Mouse (Mus musculus) forebrain, embryonic 12.5 days (tissue): ENCODE results near the gene Colca2. TPM values are rescaled to one million over a fixed set of nuclear protein-coding genes. Genes with fewer than 3 reads are reported as not detected.
A peak's percentile ranks its signal among the peaks of the same experiment; 100 is the strongest.

ENCODE experiments used
- ATAC-seq: fragments of 200-750 bp; cut with Nextera tagmentation; 2 replicates; pipeline ENCODE4 v1.8.0; 2017; ENCODE audit warnings: moderate TSS enrichment; ENCODE audit not compliant: low FRiP score
- H3K27ac ChIP-seq: fragments of 300-500 bp; sonication (generic); 2 replicates; pipeline ENCODE4 v1.5.1; 2016; ENCODE audit warnings: mild to moderate bottlenecking
- H3K27me3 ChIP-seq: fragments of 300-500 bp; sonication (generic); 2 replicates; pipeline ENCODE4 v1.6.1; 2016; ENCODE audit warnings: mild to moderate bottlenecking
- H3K36me3 ChIP-seq: fragments of 300-500 bp; sonication (generic); replicated peaks from 2 replicates; pipeline ENCODE4 v1.6.1; 2016; ENCODE audit warnings: mild to moderate bottlenecking
- H3K4me1 ChIP-seq: fragments of 300-500 bp; sonication (generic); 2 replicates; pipeline ENCODE4 v1.6.1; 2016
- H3K4me2 ChIP-seq: fragments of 300-500 bp; sonication (generic); 2 replicates; pipeline ENCODE4 v1.6.1; 2016; ENCODE audit warnings: mild to moderate bottlenecking, moderate library complexity
- H3K4me3 ChIP-seq: fragments of 300-500 bp; sonication (generic); replicated peaks from 2 replicates; pipeline ENCODE4 v1.5.1; 2016; ENCODE audit warnings: mild to moderate bottlenecking
- H3K9ac ChIP-seq: fragments of 300-500 bp; sonication (generic); 2 replicates; pipeline ENCODE4 v1.6.1; 2016; ENCODE audit warnings: mild to moderate bottlenecking
- H3K9me3 ChIP-seq: fragments of 300-500 bp; sonication (generic); 2 replicates; pipeline ENCODE4 v1.6.1; 2016
- WGBS: fragments of 180-500 bp; shearing (Covaris S2); methylation state at CpG from one replicate; pipeline ENCODE4 v1.1.7; 2016; 5-methylcytosine and 5-hydroxymethylcytosine counted together
- polyA plus RNA-seq: library from polyadenylated mRNA; unstranded; fragments of >200 nt; fragmentation: Nextera tagmentation; extraction: Ambion mirVana; gene quantifications from 2 replicates; pipeline ENCODE4 v1.2.1, GENCODE M21; 2016

Gene Colca2
- polyA plus RNA-seq, 1 experiment from 2014 or later, result 1.0 TPM

GRCm38 (mm10) chr9:51305146-51305545 lies 26.8 kb upstream of the Colca2 start:
- H3K9me3 ChIP-seq, result no peaks in the 10 kb centered on the region
- H3K4me1 ChIP-seq, result no peaks in the 10 kb centered on the region
- WGBS, result 76% methylated on average over 3 of the region's 3 CpGs
- H3K4me2 ChIP-seq, result no peak overlapping the region
- no peak overlapping the region for H3K4me3 ChIP-seq
- no peak for ATAC-seq
- H3K27ac ChIP-seq, result no peak overlapping the region
- H3K27me3 ChIP-seq, result no peaks in the 10 kb centered on the region
- H3K36me3 ChIP-seq, result no peaks in the 10 kb centered on the region
- no peak overlapping the region for H3K9ac ChIP-seq

- no peak for ATAC-seq
- WGBS, result 82% methylated on average over 5 of the region's 5 CpGs
- no peak overlapping the region for H3K27ac ChIP-seq
Measured at GRCm38 (mm10) chr9:51303980-51304379, 25.6 kb upstream of the Colca2 start.

GRCm38 (mm10) chr9:51293541-51293940 lies 15.2 kb upstream of the Colca2 start:
- no peak overlapping the region for H3K9ac ChIP-seq
- no peaks in the 10 kb centered on the region for H3K9me3 ChIP-seq
- no peak overlapping the region for H3K4me2 ChIP-seq
- WGBS, result 81% methylated on average over 8 of the region's 8 CpGs
- H3K4me1 ChIP-seq, result no peaks in the 10 kb centered on the region
- no peaks in the 10 kb centered on the region for H3K36me3 ChIP-seq
- ATAC-seq, result no peak
- H3K27ac ChIP-seq, result no peak overlapping the region
- no peaks in the 10 kb centered on the region for H3K27me3 ChIP-seq
- H3K4me3 ChIP-seq, result no peak overlapping the region

More at GRCm38 (mm10) chr9:51303980-51304379, 25.6 kb upstream of the Colca2 start:
- Histone ChIP-seq H3K4me2 (no peak overlapping the region), H3K36me3 (no peaks in the 10 kb centered on the region), H3K27me3 (no peaks in the 10 kb centered on the region), H3K9me3 (no peaks in the 10 kb centered on the region), H3K4me1 (no peaks in the 10 kb centered on the region), H3K4me3 (no peak overlapping the region), H3K9ac (no peak overlapping the region)

GRCm38 (mm10) chr9:51292674-51293073 lies 14.3 kb upstream of the Colca2 start:
- H3K36me3 ChIP-seq, result no peaks in the 10 kb centered on the region
- WGBS, result 33% methylated on average over 4 of the region's 4 CpGs
- H3K27ac ChIP-seq, result no peak overlapping the region
- H3K4me1 ChIP-seq, result no peaks in the 10 kb centered on the region
- no peak overlapping the region for H3K9ac ChIP-seq
- no peak overlapping the region for H3K4me3 ChIP-seq
- ATAC-seq, result 0 out of 2 replicates have a peak, but pooled peaks have one; percentile 39
- H3K9me3 ChIP-seq, result no peaks in the 10 kb centered on the region
- no peaks in the 10 kb centered on the region for H3K27me3 ChIP-seq
- no peak overlapping the region for H3K4me2 ChIP-seq

- Histone ChIP-seq H3K9me3 (no peaks in the 10 kb centered on the region), H3K27me3 (no peaks in the 10 kb centered on the region), H3K4me2 (no peak overlapping the region), H3K4me3 (no peak overlapping the region), H3K36me3 (no peaks in the 10 kb centered on the region), H3K4me1 (no peaks in the 10 kb centered on the region), H3K27ac (no peak overlapping the region), H3K9ac (no peak overlapping the region)
- no peak for ATAC-seq
- 72% methylated on average over 4 of the region's 4 CpGs for WGBS
Measured at GRCm38 (mm10) chr9:51290980-51291379, 12.6 kb upstream of the Colca2 start.

GRCm38 (mm10) chr9:51286079-51286478 lies 7.7 kb upstream of the Colca2 start:
- H3K9me3 ChIP-seq, result no peaks in the 10 kb centered on the region
- no peaks in the 10 kb centered on the region for H3K4me1 ChIP-seq
- H3K27me3 ChIP-seq, result no peaks in the 10 kb centered on the region
- no peak overlapping the region for H3K9ac ChIP-seq
- H3K27ac ChIP-seq, result no peak overlapping the region
- no peaks in the 10 kb centered on the region for H3K36me3 ChIP-seq
- WGBS, result 66% methylated on average over 2 of the region's 2 CpGs
- no peak overlapping the region for H3K4me2 ChIP-seq
- no peak overlapping the region for H3K4me3 ChIP-seq
- ATAC-seq, result no peak

GRCm38 (mm10) chr9:51277834-51278498 lies 403 bp downstream of the Colca2 start:
- H3K4me3 ChIP-seq, result peak overlapping the region; percentile 54
- H3K9me3 ChIP-seq, result no peaks in the 10 kb centered on the region
- no peak overlapping the region for H3K27ac ChIP-seq
- no peak; the same call in 1 of the 2 replicates for ATAC-seq
- H3K4me2 ChIP-seq, result peak overlapping the region; percentile 87
- peaks cover 15% of the 10 kb centered on the region for H3K4me1 ChIP-seq
- 22% methylated on average over 13 of the region's 13 CpGs for WGBS
- H3K27me3 ChIP-seq, result peaks cover 29% of the 10 kb centered on the region
- H3K9ac ChIP-seq, result peak overlapping the region; percentile 58; the same call in 1 of the 2 replicates
- no peaks in the 10 kb centered on the region for H3K36me3 ChIP-seq

GRCm38 (mm10) chr9:51274678-51275077 lies 3.7 kb downstream of the Colca2 start:
- WGBS, result 24% methylated on average over 4 of the region's 4 CpGs
- H3K9me3 ChIP-seq, result no peaks in the 10 kb centered on the region

GRCm38 (mm10) chr9:51273581-51274154 lies 4.7 kb downstream of the Colca2 start:
- Histone ChIP-seq H3K36me3 (no peaks in the 10 kb centered on the region), H3K9me3 (no peaks in the 10 kb centered on the region), H3K27me3 (peaks cover 9% of the 10 kb centered on the region; the same call in 1 of the 2 replicates), H3K4me2 (no peak overlapping the region), H3K27ac (no peak overlapping the region), H3K9ac (no peak overlapping the region), H3K4me3 (no peak overlapping the region), H3K4me1 (peaks cover 9% of the 10 kb centered on the region)
- no peak for ATAC-seq
- WGBS, result 65% methylated on average over 9 of the region's 9 CpGs

More at GRCm38 (mm10) chr9:51274678-51275077, 3.7 kb downstream of the Colca2 start:
- no peak overlapping the region for H3K4me3 ChIP-seq
- no peak overlapping the region for H3K9ac ChIP-seq
- H3K4me1 ChIP-seq, result peaks cover 15% of the 10 kb centered on the region
- no peaks in the 10 kb centered on the region for H3K36me3 ChIP-seq
- ATAC-seq, result no peak
- H3K27me3 ChIP-seq, result peaks cover 20% of the 10 kb centered on the region
- H3K4me2 ChIP-seq, result no peak overlapping the region
- H3K27ac ChIP-seq, result no peak overlapping the region

- Histone ChIP-seq H3K9ac (no peak overlapping the region), H3K27ac (no peak overlapping the region), H3K27me3 (0 out of 2 replicates have a peak, but pooled peaks cover 7% of the 10 kb centered on the region), H3K36me3 (no peaks in the 10 kb centered on the region), H3K4me2 (no peak overlapping the region), H3K4me1 (no peaks in the 10 kb centered on the region), H3K4me3 (no peak overlapping the region), H3K9me3 (no peaks in the 10 kb centered on the region)
- 80% methylated on average over 5 of the region's 5 CpGs for WGBS
- ATAC-seq, result no peak
Measured at GRCm38 (mm10) chr9:51272102-51272501, 6.3 kb downstream of the Colca2 start.

- H3K4me3 ChIP-seq, result no peak overlapping the region
- no peak overlapping the region for H3K27ac ChIP-seq
- 36% methylated on average over 8 of the region's 8 CpGs for WGBS
- H3K4me1 ChIP-seq, result no peaks in the 10 kb centered on the region
- no peaks in the 10 kb centered on the region for H3K9me3 ChIP-seq
- H3K36me3 ChIP-seq, result no peaks in the 10 kb centered on the region
- 0 out of 2 replicates have a peak, but pooled peaks cover 4% of the 10 kb centered on the region for H3K27me3 ChIP-seq
- no peak for ATAC-seq
- no peak overlapping the region for H3K9ac ChIP-seq
- no peak overlapping the region for H3K4me2 ChIP-seq
Measured at GRCm38 (mm10) chr9:51271073-51271472, 7.3 kb downstream of the Colca2 start.

GRCm38 (mm10) chr9:51268852-51269251 lies 9.5 kb downstream of the Colca2 start:
- WGBS, result 85% methylated on average over 5 of the region's 5 CpGs
- Histone ChIP-seq H3K27me3 (no peaks in the 10 kb centered on the region), H3K4me2 (no peak overlapping the region), H3K36me3 (no peaks in the 10 kb centered on the region), H3K27ac (no peak overlapping the region), H3K4me3 (no peak overlapping the region), H3K9me3 (no peaks in the 10 kb centered on the region), H3K9ac (no peak overlapping the region), H3K4me1 (no peaks in the 10 kb centered on the region)
- ATAC-seq, result no peak

GRCm38 (mm10) chr9:51258426-51258825 lies 19.9 kb downstream of the Colca2 start:
- H3K27ac ChIP-seq, result no peak overlapping the region
- H3K4me2 ChIP-seq, result no peak overlapping the region
- H3K9ac ChIP-seq, result no peak overlapping the region
- WGBS, result 87% methylated on average over 5 of the region's 5 CpGs
- no peaks in the 10 kb centered on the region for H3K27me3 ChIP-seq
- H3K4me1 ChIP-seq, result no peaks in the 10 kb centered on the region
- H3K4me3 ChIP-seq, result no peak overlapping the region
- ATAC-seq, result no peak
- no peaks in the 10 kb centered on the region for H3K9me3 ChIP-seq
- H3K36me3 ChIP-seq, result no peaks in the 10 kb centered on the region
